ENCODE assay signal across 9 mouse cellular contexts in genomic region chr15:10500838-10501719, GRCm38 (mm10). TPM values are rescaled to one million over a fixed set of nuclear protein-coding genes. Genes with fewer than 3 reads are reported as not detected.
DNase-seq lines count a peak whose midpoint lies in the region; ATAC-seq lines count a peak whose summit lies in the region.
"Had no signal": no experiment of that assay in that cellular context is flagged by ENCODE, and none has a peak within 500 bp of the region (broad histone marks: within the 10 kb centered on the region; RNA-seq: fewer than 3 reads in every experiment).

No protein-coding gene starts in this region.

- no peaks in the 10 kb centered on the region for H3K36me3 ChIP-seq in forebrain, embryonic 16.5 days (ENCODE audit: control insufficient read depth, insufficient read depth)
- no peaks in the 10 kb centered on the region for H3K36me3 ChIP-seq in midbrain, embryonic 15.5 days (replicated peaks)

- 56% methylated on average over 11 of the region's 11 CpGs for WGBS in forebrain, embryonic 16.5 days
- 61% methylated on average over 11 of the region's 11 CpGs for WGBS in midbrain, embryonic 15.5 days

- peak; percentile 37 to 66 for DNase-seq in cerebellum, postnatal 4 days (ENCODE audit: low spot score in 2 of 2)
- DNase-seq in cerebellum, adult 11-12 months = no peak
- peak; percentile 77 for DNase-seq in ZHBTc4 (ENCODE audit: low read depth, low spot score)
- DNase-seq in induced T-regulatory cell, adult 2 months (ENCODE audit: low read depth) = peak; percentile 30
- peak; percentile 53 to 63 for DNase-seq in left cerebral cortex, postnatal 10 days (ENCODE audit: extremely low spot score in 1 of 2, low spot score in 2 of 2)
- DNase-seq in yolk sac, embryonic 10.5 days (ENCODE audit: low spot score) = peak; percentile 21

- peak; percentile 98 for ATAC-seq in forebrain, embryonic 16.5 days
- peak; percentile 98 for ATAC-seq in midbrain, embryonic 15.5 days (replicated peaks)

- H3K27me3 ChIP-seq in forebrain, embryonic 16.5 days (replicated peaks; ENCODE audit: control insufficient read depth, insufficient read depth, low read length) = no peaks in the 10 kb centered on the region
- H3K27me3 ChIP-seq in midbrain, embryonic 15.5 days (replicated peaks) = no peaks in the 10 kb centered on the region
- H3K27me3 ChIP-seq: liver, embryonic 15.5 days had no signal

- intact Hi-C loops in left cerebral cortex, postnatal 10 days (cut with DNase I) = loop anchor here (1.0 to 10.0 kb wide), 3 partner anchors 204 to 400 kb away; no protein-coding TSS in a partner anchor

- no peaks in the 10 kb centered on the region for H3K4me1 ChIP-seq in forebrain, embryonic 16.5 days (replicated peaks; ENCODE audit: control insufficient read depth, insufficient read depth, low read length)
- no peaks in the 10 kb centered on the region for H3K4me1 ChIP-seq in midbrain, embryonic 15.5 days
- H3K4me1 ChIP-seq: liver, embryonic 15.5 days had no signal

- no peak overlapping the region for H3K9ac ChIP-seq in forebrain, embryonic 16.5 days (replicated peaks; ENCODE audit: low read depth, low read length)
- no peak overlapping the region for H3K9ac ChIP-seq in midbrain, embryonic 15.5 days
- H3K9ac ChIP-seq: liver, embryonic 15.5 days had no signal

- H3K4me3 ChIP-seq in forebrain, embryonic 16.5 days (replicated peaks; ENCODE audit: low read length) = no peak overlapping the region
- H3K4me3 ChIP-seq in midbrain, embryonic 15.5 days = no peak overlapping the region
- H3K4me3 ChIP-seq: liver, embryonic 15.5 days had no signal

- no peaks in the 10 kb centered on the region for H3K9me3 ChIP-seq in forebrain, embryonic 16.5 days (ENCODE audit: control insufficient read depth, low read length)
- no peaks in the 10 kb centered on the region for H3K9me3 ChIP-seq in midbrain, embryonic 15.5 days
- H3K9me3 ChIP-seq: liver, embryonic 15.5 days had no signal

- H3K4me2 ChIP-seq in forebrain, embryonic 16.5 days (ENCODE audit: low read length) = no peak overlapping the region
- no peak overlapping the region for H3K4me2 ChIP-seq in midbrain, embryonic 15.5 days
- H3K4me2 ChIP-seq: liver, embryonic 15.5 days had no signal

- H3K27ac ChIP-seq in forebrain, embryonic 16.5 days (ENCODE audit: low read length) = no peak overlapping the region
- H3K27ac ChIP-seq in midbrain, embryonic 15.5 days = no peak overlapping the region
- H3K27ac ChIP-seq: liver, embryonic 15.5 days had no signal

RNA-seq across cellular contexts. Expression of gene Rad1, which starts 15.3 kb away (rescaled TPM):
- polyA plus RNA-seq in forebrain, embryonic 16.5 days (2015; fragmentation: Nextera tagmentation; extraction: Ambion mirVana) = 26.9 and 31.0 TPM in 2 replicates
- total RNA-seq in left cerebral cortex, postnatal 10 days (2021) = 10 to 100 TPM; 10.4 to 12.8 TPM
- polyA plus RNA-seq in midbrain, embryonic 15.5 days (2015; fragmentation: Nextera tagmentation; extraction: Ambion mirVana) = 22.5 and 24.7 TPM in 2 replicates

RNA-seq across cellular contexts. Expression of gene Brix1, which starts 15.3 kb away (rescaled TPM):
- 67.6 and 77.0 TPM in 2 replicates for polyA plus RNA-seq in forebrain, embryonic 16.5 days (2015; fragmentation: Nextera tagmentation; extraction: Ambion mirVana)
- total RNA-seq in left cerebral cortex, postnatal 10 days (2021) = 10 to 100 TPM; 20.8 to 23.1 TPM
- 43.6 and 49.7 TPM in 2 replicates for polyA plus RNA-seq in midbrain, embryonic 15.5 days (2015; fragmentation: Nextera tagmentation; extraction: Ambion mirVana)

RNA-seq across cellular contexts. Expression of gene Dnajc21, which starts 30.8 kb away (rescaled TPM):
- polyA plus RNA-seq in forebrain, embryonic 16.5 days (2015; fragmentation: Nextera tagmentation; extraction: Ambion mirVana) = 7.5 and 9.9 TPM in 2 replicates
- 10 to 100 TPM; 12.2 to 12.6 TPM for total RNA-seq in left cerebral cortex, postnatal 10 days (2021)
- polyA plus RNA-seq in midbrain, embryonic 15.5 days (2015; fragmentation: Nextera tagmentation; extraction: Ambion mirVana) = 10.8 and 11.2 TPM in 2 replicates

RNA-seq across cellular contexts. Expression of gene Ttc23l, which starts 57.4 kb away (rescaled TPM):
- not detected in 2 replicates for polyA plus RNA-seq in forebrain, embryonic 16.5 days (2015; fragmentation: Nextera tagmentation; extraction: Ambion mirVana)
- not detected for total RNA-seq in left cerebral cortex, postnatal 10 days (2021)
- not detected in 2 replicates for polyA plus RNA-seq in midbrain, embryonic 15.5 days (2015; fragmentation: Nextera tagmentation; extraction: Ambion mirVana)
- polyA plus RNA-seq: liver, embryonic 15.5 days had no signal
